Mouse (Mus musculus): ENCODE measurements around the gene Znrf3. TPM values are rescaled to one million over a fixed set of nuclear protein-coding genes. Genes with fewer than 3 reads are reported as not detected.
A peak's percentile ranks its signal among the peaks of the same experiment; 100 is the strongest.

The Znrf3 gene
- polyA plus RNA-seq, 1 experiment from 2014 or later: 12.3 TPM

DNA sequence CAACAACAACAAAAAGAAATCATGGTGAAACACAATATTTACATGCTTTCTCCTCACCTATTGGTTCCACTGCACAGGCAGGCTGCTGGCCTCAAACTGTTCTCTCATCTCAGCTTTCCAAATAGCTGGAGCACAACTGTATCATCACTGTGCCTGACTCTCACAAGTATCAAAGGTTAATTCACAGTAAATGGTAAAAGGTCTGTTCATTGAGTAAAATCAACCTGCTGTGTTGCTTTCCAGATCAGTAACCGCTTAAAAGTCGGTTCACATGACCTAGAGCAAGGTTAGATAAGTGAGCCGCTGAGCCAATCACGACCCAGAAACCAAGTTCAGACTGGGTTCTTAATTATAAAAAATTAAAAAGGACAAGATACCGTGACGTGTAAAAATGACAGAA lies 186.6 kb downstream of the Znrf3 start:
- DNase-seq (ENCODE audit: low spot score) (no peak), ATAC-seq (ENCODE audit: insufficient number of reproducible peaks, low FRiP score, low TSS enrichment, low read depth) (no peak)
- no peak overlapping the region for H3K4me2 ChIP-seq (ENCODE audit: low read depth, severe bottlenecking)
- H3K27ac ChIP-seq (replicated peaks; ENCODE audit: low read depth, low read length): no peak overlapping the region
- 97% methylated on average over 6 of the region's 6 CpGs for WGBS
- peaks cover 14% of the 10 kb centered on the region for H3K4me1 ChIP-seq (ENCODE audit: control insufficient read depth, insufficient read depth, low read length)
- H3K9ac ChIP-seq (ENCODE audit: low read length): no peak overlapping the region
- H3K36me3 ChIP-seq (ENCODE audit: control insufficient read depth, insufficient read depth, low read length): no peaks in the 10 kb centered on the region
- H3K9me3 ChIP-seq (ENCODE audit: control insufficient read depth, low read length): no peaks in the 10 kb centered on the region
- no peak overlapping the region for H3K4me3 ChIP-seq (ENCODE audit: low read depth, low read length)
- H3K27me3 ChIP-seq (ENCODE audit: control insufficient read depth, insufficient read depth, low read length): no peaks in the 10 kb centered on the region

DNA sequence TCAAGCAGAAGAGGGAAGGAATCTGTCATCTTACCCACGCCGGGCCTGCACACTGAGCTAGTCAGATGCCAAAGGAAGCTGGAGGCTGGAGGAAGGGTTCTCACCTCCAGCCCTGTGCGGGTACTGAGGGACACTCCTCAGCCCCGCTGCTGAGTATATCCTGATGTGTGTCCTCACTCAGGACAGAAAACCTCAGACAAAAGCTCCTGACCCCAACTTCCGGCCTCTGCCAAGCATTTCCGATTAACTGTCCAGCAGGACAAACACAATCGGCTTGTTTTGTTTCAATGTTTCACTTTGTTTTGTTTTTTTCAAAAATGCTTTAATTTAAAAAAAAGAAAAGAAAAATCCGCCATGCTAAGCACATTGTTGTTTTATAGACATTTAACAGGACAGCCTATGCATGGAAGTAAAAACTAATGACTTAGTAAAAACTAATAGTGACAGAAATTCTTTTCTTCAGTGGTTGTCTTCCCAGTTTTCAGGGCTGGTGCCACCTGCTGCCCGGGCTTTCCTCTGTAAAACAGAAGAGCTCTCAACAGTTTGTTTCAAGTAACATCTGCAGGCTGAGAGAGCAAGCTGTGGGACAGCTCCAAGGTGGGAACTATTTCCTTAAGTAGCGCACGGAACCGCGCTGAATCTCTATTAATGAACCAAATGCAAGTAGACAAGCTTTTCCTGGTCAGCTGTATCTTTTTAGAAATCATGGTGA lies 187.3 kb downstream of the Znrf3 start:
- ATAC-seq (ENCODE audit: insufficient number of reproducible peaks, low FRiP score, low TSS enrichment, low read depth): no peak
- WGBS: 83% methylated on average over 13 of the region's 13 CpGs
- no peak overlapping the region for H3K4me3 ChIP-seq (ENCODE audit: low read depth, low read length)
- no peaks in the 10 kb centered on the region for H3K27me3 ChIP-seq (ENCODE audit: control insufficient read depth, insufficient read depth, low read length)
- DNase-seq (ENCODE audit: low spot score): no peak
- no peaks in the 10 kb centered on the region for H3K36me3 ChIP-seq (ENCODE audit: control insufficient read depth, insufficient read depth, low read length)
- no peak overlapping the region for H3K4me2 ChIP-seq (ENCODE audit: low read depth, severe bottlenecking)
- no peaks in the 10 kb centered on the region for H3K9me3 ChIP-seq (ENCODE audit: control insufficient read depth, low read length)
- H3K4me1 ChIP-seq (ENCODE audit: control insufficient read depth, insufficient read depth, low read length): peaks cover 14% of the 10 kb centered on the region
- no peak overlapping the region for H3K27ac ChIP-seq (replicated peaks; ENCODE audit: low read depth, low read length)
- no peak overlapping the region for H3K9ac ChIP-seq (ENCODE audit: low read length)

DNA sequence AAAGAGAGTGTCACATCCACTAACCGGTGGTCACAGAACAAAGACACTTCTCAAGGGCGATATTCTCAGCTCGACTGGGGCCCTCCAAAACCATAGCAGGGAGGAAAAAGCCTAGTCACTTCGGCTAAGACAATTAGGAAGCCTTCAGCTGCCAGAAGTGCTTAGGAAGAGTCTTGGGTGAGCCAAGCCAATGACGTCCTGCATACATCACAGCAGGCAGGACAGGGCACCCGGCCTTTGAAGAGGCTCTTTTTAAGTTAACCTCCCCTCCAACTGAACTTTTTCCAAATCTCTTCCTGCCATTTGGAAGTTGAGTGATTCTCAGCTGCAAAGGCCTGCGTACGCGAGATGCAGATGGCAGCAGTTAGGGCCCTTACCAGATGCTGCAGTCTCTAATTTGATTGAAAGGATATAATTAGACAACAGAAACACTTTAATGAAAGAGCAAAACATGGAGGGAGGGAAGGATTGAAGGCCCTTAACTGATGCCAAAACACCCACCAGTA lies 189.1 kb downstream of the Znrf3 start:
- WGBS: 15% methylated on average over 9 of the region's 9 CpGs
- H3K27ac ChIP-seq (replicated peaks; ENCODE audit: low read depth, low read length): peak overlapping the region; percentile 11; the same call in 1 of the 2 replicates
- peaks cover 17% of the 10 kb centered on the region for H3K4me1 ChIP-seq (ENCODE audit: control insufficient read depth, insufficient read depth, low read length)
- H3K4me3 ChIP-seq (ENCODE audit: low read depth, low read length): no peak overlapping the region
- no peak overlapping the region for H3K9ac ChIP-seq (ENCODE audit: low read length)
- DNase-seq (ENCODE audit: low spot score) (no peak), ATAC-seq (ENCODE audit: insufficient number of reproducible peaks, low FRiP score, low TSS enrichment, low read depth) (no peak)
- no peaks in the 10 kb centered on the region for H3K27me3 ChIP-seq (ENCODE audit: control insufficient read depth, insufficient read depth, low read length)
- no peaks in the 10 kb centered on the region for H3K36me3 ChIP-seq (ENCODE audit: control insufficient read depth, insufficient read depth, low read length)
- no peak overlapping the region for H3K4me2 ChIP-seq (ENCODE audit: low read depth, severe bottlenecking)
- H3K9me3 ChIP-seq (ENCODE audit: control insufficient read depth, low read length): no peaks in the 10 kb centered on the region

DNA sequence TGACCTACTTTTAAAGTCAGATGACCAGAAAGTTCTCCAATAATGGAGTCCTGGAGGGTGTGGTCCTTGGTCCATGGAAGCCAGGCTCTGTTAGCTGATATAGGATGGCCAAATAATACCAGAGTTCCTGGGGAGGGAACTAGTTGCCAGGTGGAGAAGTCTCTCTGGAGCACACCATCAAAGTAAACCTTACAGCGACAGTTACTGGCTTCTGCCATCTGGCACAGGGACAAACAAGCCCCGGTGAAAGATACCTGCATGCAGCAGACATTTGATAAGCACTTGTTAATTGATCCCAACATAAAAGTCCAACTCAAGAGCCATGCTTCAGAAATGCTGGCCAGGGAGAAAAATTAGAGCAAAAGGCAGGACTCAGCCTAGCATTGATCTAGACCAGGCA lies 190.6 kb downstream of the Znrf3 start:
- no peak overlapping the region for H3K27ac ChIP-seq (replicated peaks; ENCODE audit: low read depth, low read length)
- WGBS: 63% methylated on average over 2 of the region's 2 CpGs
- peaks cover 17% of the 10 kb centered on the region for H3K4me1 ChIP-seq (ENCODE audit: control insufficient read depth, insufficient read depth, low read length)

DNA sequence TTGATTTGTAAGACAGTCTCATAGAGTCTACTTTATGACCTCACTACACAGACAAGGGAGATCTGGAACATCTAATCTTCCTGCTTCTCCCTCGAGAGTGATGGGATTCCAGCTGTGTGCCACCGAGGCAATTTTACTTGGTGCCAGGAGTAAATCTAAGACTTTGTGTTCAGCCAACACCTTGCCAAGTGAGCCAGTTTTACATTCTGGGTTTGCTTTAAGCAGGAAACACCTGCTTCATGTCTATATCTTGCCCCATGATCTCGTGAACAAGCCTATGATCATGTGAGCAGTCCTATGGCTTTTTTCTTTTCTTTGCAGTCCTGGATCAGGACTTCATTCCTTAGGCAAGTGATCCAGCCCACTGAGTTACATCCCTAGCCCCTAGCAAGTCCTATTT lies 191.1 kb downstream of the Znrf3 start:
- Histone ChIP-seq H3K9ac (ENCODE audit: low read length) (no peak overlapping the region), H3K36me3 (ENCODE audit: control insufficient read depth, insufficient read depth, low read length) (no peaks in the 10 kb centered on the region), H3K4me3 (ENCODE audit: low read depth, low read length) (no peak overlapping the region), H3K27ac (replicated peaks; ENCODE audit: low read depth, low read length) (no peak overlapping the region), H3K9me3 (ENCODE audit: control insufficient read depth, low read length) (no peaks in the 10 kb centered on the region), H3K4me2 (ENCODE audit: low read depth, severe bottlenecking) (no peak overlapping the region), H3K4me1 (ENCODE audit: control insufficient read depth, insufficient read depth, low read length) (peaks cover 17% of the 10 kb centered on the region), H3K27me3 (ENCODE audit: control insufficient read depth, insufficient read depth, low read length) (no peaks in the 10 kb centered on the region)
- WGBS: 62% methylated on average over 3 of the region's 3 CpGs
- DNase-seq (ENCODE audit: low spot score) (no peak), ATAC-seq (ENCODE audit: insufficient number of reproducible peaks, low FRiP score, low TSS enrichment, low read depth) (no peak)

More for the DNA sequence above, 190.6 kb downstream of the Znrf3 start:
- no peaks in the 10 kb centered on the region for H3K36me3 ChIP-seq (ENCODE audit: control insufficient read depth, insufficient read depth, low read length)
- no peaks in the 10 kb centered on the region for H3K27me3 ChIP-seq (ENCODE audit: control insufficient read depth, insufficient read depth, low read length)
- H3K4me3 ChIP-seq (ENCODE audit: low read depth, low read length): no peak overlapping the region
- ATAC-seq (ENCODE audit: insufficient number of reproducible peaks, low FRiP score, low TSS enrichment, low read depth) (no peak), DNase-seq (ENCODE audit: low spot score) (no peak)
- no peak overlapping the region for H3K9ac ChIP-seq (ENCODE audit: low read length)
- no peak overlapping the region for H3K4me2 ChIP-seq (ENCODE audit: low read depth, severe bottlenecking)
- no peaks in the 10 kb centered on the region for H3K9me3 ChIP-seq (ENCODE audit: control insufficient read depth, low read length)

DNA sequence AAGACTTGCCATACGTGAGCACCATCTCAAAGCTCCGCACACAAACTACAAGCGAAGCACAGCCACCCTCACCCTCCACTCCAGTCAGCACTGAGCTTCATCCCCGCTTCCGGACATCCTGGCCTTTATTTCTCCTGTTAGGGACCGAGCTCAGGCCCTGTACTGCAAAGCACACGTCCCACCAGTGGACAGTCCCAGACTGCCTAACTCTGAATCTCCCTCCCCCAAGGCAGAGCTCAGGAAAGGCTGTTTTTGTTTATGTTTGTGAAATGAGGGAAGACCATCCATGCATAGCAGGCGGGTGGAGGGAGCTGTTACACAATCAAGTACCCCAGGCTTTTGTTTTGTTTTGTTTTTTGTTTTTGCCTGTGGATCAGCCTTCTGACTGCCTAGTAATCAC lies 191.9 kb downstream of the Znrf3 start:
- Histone ChIP-seq H3K36me3 (ENCODE audit: control insufficient read depth, insufficient read depth, low read length) (no peaks in the 10 kb centered on the region), H3K27ac (replicated peaks; ENCODE audit: low read depth, low read length) (no peak overlapping the region), H3K4me1 (ENCODE audit: control insufficient read depth, insufficient read depth, low read length) (peaks cover 17% of the 10 kb centered on the region), H3K4me2 (ENCODE audit: low read depth, severe bottlenecking) (no peak overlapping the region), H3K4me3 (ENCODE audit: low read depth, low read length) (no peak overlapping the region), H3K27me3 (ENCODE audit: control insufficient read depth, insufficient read depth, low read length) (no peaks in the 10 kb centered on the region), H3K9ac (ENCODE audit: low read length) (no peak overlapping the region), H3K9me3 (ENCODE audit: control insufficient read depth, low read length) (no peaks in the 10 kb centered on the region)
- no peak for ATAC-seq (ENCODE audit: insufficient number of reproducible peaks, low FRiP score, low TSS enrichment, low read depth)
- no peak for DNase-seq (ENCODE audit: low spot score)
- WGBS: 80% methylated on average over 8 of the region's 8 CpGs

DNA sequence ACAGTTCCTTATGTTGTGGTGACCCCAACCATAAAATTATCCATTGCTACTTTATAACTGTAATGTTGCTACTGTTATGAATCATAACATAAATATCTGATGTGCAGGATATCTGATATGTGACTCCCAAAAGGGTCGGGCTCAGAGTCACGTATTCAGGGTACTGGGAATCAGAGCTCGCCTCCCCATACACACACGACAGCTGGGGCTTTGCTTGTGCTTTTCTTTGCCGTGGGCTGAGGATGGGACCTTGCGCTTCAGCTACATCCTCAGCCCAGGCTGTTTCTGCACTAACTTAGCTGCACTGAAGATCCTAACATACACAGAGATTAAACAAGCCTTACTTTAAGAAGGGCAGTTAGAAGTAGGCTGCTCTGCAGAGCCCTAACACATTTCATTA lies 193.5 kb downstream of the Znrf3 start:
- H3K4me1 ChIP-seq (ENCODE audit: control insufficient read depth, insufficient read depth, low read length): peaks cover 10% of the 10 kb centered on the region
- no peaks in the 10 kb centered on the region for H3K27me3 ChIP-seq (ENCODE audit: control insufficient read depth, insufficient read depth, low read length)
- no peaks in the 10 kb centered on the region for H3K36me3 ChIP-seq (ENCODE audit: control insufficient read depth, insufficient read depth, low read length)
- no peak overlapping the region for H3K9ac ChIP-seq (ENCODE audit: low read length)
- H3K4me2 ChIP-seq (ENCODE audit: low read depth, severe bottlenecking): no peak overlapping the region
- no peaks in the 10 kb centered on the region for H3K9me3 ChIP-seq (ENCODE audit: control insufficient read depth, low read length)
- H3K4me3 ChIP-seq (ENCODE audit: low read depth, low read length): no peak overlapping the region
- DNase-seq (ENCODE audit: low spot score) (no peak), ATAC-seq (ENCODE audit: insufficient number of reproducible peaks, low FRiP score, low TSS enrichment, low read depth) (no peak)
- WGBS: 65% methylated on average over 6 of the region's 6 CpGs
- H3K27ac ChIP-seq (replicated peaks; ENCODE audit: low read depth, low read length): no peak overlapping the region

DNA sequence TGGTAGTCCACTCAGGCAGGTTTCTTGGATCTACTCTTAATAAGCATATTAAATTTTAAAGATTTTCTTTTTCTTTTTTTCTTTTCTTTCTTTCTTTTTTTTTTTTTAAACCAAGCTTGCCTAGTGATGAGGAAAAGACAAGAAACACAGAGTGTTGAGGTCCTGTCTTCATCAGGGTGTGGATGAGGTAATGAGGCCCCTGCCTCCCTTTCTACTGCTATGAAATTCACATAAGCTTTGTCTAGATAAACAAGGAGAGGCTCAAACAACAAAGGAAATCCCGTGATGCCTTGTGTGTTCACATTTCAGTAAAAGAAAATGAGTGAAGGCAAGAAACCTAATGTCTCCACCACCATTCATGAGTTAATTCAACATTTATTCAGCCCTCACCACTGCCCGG lies 196.4 kb downstream of the Znrf3 start:
- H3K4me3 ChIP-seq (ENCODE audit: low read depth, low read length): no peak overlapping the region
- no peaks in the 10 kb centered on the region for H3K9me3 ChIP-seq (ENCODE audit: control insufficient read depth, low read length)
- 67% methylated on average over 2 of the region's 2 CpGs for WGBS
- H3K27me3 ChIP-seq (ENCODE audit: control insufficient read depth, insufficient read depth, low read length): no peaks in the 10 kb centered on the region
- ATAC-seq (ENCODE audit: insufficient number of reproducible peaks, low FRiP score, low TSS enrichment, low read depth) (no peak), DNase-seq (ENCODE audit: low spot score) (no peak)
- no peak overlapping the region for H3K4me2 ChIP-seq (ENCODE audit: low read depth, severe bottlenecking)
- H3K27ac ChIP-seq (replicated peaks; ENCODE audit: low read depth, low read length): no peak overlapping the region
- H3K9ac ChIP-seq (ENCODE audit: low read length): no peak overlapping the region
- H3K4me1 ChIP-seq (ENCODE audit: control insufficient read depth, insufficient read depth, low read length): peaks cover 24% of the 10 kb centered on the region
- 0 out of 2 replicates have a peak, but pooled peaks cover under 1% of the 10 kb centered on the region for H3K36me3 ChIP-seq (ENCODE audit: control insufficient read depth, insufficient read depth, low read length)

DNA sequence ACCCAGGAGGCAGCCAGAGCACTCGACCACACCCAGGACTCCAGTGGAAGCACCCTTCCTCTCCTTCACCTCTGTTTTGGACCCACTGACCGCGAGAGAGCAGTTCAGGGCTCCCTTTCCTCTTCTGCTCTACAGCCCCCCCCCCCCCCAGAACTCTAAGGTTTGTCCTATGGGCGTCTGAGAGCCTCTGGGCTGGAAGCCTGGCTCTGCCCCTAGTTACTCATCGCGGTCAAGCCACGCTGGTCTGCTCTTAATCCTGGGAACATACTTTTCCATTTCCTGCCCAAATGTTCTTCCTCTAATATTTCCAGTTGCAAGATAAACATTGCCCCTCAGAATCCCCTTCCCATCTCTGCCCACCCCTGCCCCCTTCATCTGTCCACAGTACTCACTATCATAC lies 199.2 kb downstream of the Znrf3 start:
- no peaks in the 10 kb centered on the region for H3K9me3 ChIP-seq (ENCODE audit: control insufficient read depth, low read length)
- peaks cover 21% of the 10 kb centered on the region for H3K4me1 ChIP-seq (ENCODE audit: control insufficient read depth, insufficient read depth, low read length)
- H3K27me3 ChIP-seq (ENCODE audit: control insufficient read depth, insufficient read depth, low read length): no peaks in the 10 kb centered on the region
- DNase-seq (ENCODE audit: low spot score) (no peak), ATAC-seq (ENCODE audit: insufficient number of reproducible peaks, low FRiP score, low TSS enrichment, low read depth) (no peak)
- H3K36me3 ChIP-seq (ENCODE audit: control insufficient read depth, insufficient read depth, low read length): peaks cover 7% of the 10 kb centered on the region; the same call in 1 of the 2 replicates
- no peak overlapping the region for H3K9ac ChIP-seq (ENCODE audit: low read length)
- H3K4me3 ChIP-seq (ENCODE audit: low read depth, low read length): no peak overlapping the region
- H3K27ac ChIP-seq (replicated peaks; ENCODE audit: low read depth, low read length): no peak overlapping the region; the same call in 1 of the 2 replicates
- 82% methylated on average over 7 of the region's 7 CpGs for whole genome bisulfite sequencing
- H3K4me2 ChIP-seq (ENCODE audit: low read depth, severe bottlenecking): no peak overlapping the region
